Mouse (Mus musculus) CH12F3 (cell line): Measurements from ENCODE around the gene Ptpa.

Experiments
- in situ Hi-C: fragments of 300-500 bp; cut with MboI; formaldehyde crosslinking; loops from 2 replicates; pipeline ENCODE4 v1.14.3; 2020; ENCODE audit warnings: low sequenced_read_pairs

Gene Ptpa

GRCm38 (mm10) chr2:30436156-30436545, 20.3 kb downstream of the Ptpa start:
- in situ Hi-C loops, result loop anchor here (10.0 kb wide), 2 partner anchors 359 to 509 kb away; no protein-coding TSS in a partner anchor

GRCm38 (mm10) chr2:30436809-30437208, 21.0 kb downstream of the Ptpa start:
- in situ Hi-C loops, result loop anchor here (10.0 kb wide), 2 partner anchors 358 to 508 kb away; no protein-coding TSS in a partner anchor

DNA sequence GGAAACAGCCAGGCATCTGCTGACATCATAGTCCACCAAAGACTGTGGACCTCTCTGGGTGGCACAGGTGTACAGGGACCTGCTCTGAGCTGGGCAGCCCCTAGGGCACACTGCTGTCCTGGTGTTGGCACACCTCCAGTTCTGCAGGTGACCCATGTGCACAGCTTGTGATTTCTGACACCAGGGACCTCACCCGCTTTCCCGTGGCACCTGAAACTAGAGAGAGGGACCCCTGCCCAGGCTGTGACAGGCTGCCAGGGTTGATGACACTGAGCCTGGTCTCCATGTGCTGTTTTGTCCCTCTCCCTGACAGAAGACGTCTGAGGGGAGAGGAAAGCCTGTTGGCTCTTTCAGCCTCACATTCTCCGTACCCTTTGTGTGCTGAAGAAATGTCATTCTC, 22.0 kb downstream of the Ptpa start:
- in situ Hi-C loops, result loop anchor here (10.0 kb wide), 2 partner anchors 357 to 507 kb away; no protein-coding TSS in a partner anchor

DNA sequence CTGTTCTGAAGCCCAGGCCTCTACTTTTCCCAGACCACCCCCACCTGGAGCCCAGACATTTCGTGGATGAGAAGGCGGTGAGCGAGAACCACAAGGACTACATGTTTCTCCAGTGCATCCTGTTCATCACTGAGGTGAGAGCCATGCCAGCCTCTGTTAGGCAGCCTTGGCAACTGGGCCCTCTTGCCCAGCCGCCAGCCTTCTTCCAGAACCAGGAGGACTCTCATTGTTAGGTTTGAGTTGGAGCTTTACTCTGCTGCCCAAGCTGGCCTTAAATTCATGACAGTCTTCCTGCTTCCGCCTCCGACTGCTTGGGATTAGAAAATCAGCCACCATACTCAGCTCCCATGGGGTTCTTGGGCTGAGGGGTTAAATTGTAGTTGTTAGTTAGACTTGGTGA, 23.8 kb downstream of the Ptpa start:
- in situ Hi-C loops, result loop anchor here (10.0 kb wide), 2 partner anchors 355 to 505 kb away; no protein-coding TSS in a partner anchor

DNA sequence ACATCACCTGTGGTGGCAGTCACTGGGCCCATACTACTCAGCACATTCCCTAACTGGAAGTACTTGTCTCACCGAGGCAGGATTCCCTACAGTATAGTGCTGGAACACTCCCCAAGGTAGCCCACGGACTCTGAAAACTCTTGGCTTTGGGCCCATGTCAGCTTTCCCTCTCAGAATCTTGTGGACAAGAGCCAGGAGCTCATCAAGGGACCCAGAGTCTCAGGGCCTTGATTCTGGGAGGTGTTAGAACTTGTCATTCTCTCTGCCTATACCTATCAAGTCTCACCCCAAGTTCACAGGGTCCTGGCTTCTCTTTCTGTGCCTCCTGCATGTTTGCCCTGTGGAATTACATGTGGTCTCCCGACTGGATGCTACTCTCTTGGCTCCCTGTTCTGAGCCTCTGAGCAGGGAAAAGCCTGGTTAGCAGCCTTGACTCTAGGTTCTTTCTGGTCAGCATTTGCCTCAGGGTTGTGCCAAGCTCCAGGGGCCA, 24.4 kb downstream of the Ptpa start:
- in situ Hi-C loops, result no loop called here

GRCm38 (mm10) chr2:30440701-30441517, 25.1 kb downstream of the Ptpa start:
- in situ Hi-C loops, result no loop called here

DNA sequence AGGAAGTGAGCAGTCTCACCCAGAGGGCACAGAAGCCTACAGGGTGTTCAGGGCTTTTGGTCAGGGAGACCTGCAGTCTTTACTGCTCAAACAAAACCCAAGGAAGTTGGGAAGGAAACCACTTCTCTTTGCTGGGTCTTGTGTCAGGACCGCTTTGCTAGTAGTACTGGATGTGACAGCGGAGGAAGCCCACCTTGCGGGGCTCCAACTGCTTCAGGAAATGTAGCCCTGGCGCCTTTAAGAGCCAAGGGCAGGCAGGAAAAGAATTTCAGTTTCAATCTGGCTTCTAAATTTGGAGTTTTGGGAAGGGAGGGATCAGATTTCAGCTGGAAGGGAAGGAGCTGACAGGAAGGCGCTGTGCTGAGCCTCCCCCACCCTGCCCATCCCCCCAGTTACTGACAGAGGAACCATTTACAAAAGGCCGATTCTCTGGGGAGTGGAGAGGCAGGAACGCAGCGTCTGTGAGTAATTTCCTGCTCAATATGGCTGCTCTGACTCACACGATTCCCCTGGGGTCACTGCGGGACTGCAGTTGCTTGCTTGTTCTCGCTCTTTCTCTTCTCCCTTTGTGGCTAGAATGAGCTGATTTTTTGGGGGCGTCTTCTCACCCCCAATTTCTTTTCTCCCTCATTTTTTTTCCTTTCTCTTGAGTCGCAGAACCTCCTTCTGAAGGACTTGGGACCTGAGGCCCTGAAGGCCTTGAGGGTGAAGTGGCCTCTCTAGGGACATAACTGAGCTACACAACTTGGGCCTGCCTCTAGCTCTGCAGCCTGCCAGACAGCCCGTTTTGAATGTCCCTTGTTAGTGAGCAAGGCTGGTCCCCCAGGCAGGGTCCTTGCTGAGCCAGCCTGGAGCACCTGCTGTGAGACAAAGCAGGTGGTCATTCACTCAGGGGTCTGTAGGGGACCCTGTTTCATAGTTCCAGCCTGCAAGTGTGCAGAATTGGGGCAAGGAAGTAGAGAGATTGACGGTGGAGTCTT, 26.0 kb downstream of the Ptpa start:
- in situ Hi-C loops, result no loop called here

DNA sequence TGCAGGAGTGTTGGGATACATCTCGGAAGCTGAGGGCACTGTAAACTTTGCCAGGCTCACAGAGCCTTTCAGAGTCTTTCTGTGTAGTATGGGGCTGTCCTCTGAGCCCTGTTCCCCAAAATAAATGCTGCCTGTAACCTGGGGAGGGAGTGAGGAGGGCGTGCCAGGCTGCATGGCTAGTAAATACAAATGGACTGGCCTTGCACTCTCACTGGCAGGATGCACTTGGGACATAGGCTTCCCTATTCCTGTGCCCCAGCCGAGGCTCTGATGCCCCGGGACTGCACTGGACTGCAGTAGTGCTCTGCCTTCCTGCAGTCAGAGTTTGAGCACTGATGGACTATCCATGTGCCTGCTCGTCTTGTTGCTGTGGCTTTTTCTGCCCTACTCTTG, 26.7 kb downstream of the Ptpa start:
- in situ Hi-C loops, result no loop called here

GRCm38 (mm10) chr2:30443281-30443680, 27.4 kb downstream of the Ptpa start:
- in situ Hi-C loops, result no loop called here

DNA sequence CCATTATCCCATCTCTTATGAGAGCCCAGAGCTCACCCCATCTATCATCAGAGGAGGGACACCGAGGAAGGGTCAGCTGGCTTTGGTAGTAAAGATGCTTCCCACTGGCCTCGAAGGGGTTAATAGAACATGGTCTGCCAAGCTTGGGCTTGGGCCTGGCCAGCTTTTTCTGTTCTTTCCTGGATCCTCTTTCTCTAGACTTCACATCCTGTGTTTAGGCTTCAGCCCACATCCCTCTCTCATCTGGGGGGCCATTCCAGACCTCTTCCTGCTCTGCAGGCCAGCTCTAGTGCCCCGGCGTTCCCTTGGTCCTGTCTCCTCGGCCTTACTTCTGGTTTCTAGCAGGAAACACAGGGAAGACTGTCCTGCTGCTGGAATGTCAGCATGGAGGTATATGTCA, 28.2 kb downstream of the Ptpa start:
- in situ Hi-C loops, result no loop called here

DNA sequence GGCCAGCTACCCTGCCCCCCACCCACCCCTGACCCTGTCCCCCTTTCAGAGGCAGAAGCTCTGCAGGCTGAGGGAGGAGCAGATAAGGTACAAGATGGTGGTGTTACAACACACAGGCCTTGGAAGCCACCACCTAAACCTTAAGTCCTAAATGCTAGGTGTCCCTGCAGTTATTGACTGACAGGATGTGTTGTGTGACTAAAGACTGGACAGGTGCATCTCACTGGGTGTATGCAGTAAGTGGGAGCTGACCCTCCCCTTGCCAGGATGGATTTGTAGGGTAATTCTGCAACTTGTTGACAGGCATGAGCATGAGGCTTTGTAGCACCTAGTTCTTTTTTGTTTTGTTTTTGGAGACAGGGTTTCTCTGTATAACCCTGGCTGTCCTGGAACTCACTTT, 28.6 kb downstream of the Ptpa start:
- in situ Hi-C loops, result no loop called here

DNA sequence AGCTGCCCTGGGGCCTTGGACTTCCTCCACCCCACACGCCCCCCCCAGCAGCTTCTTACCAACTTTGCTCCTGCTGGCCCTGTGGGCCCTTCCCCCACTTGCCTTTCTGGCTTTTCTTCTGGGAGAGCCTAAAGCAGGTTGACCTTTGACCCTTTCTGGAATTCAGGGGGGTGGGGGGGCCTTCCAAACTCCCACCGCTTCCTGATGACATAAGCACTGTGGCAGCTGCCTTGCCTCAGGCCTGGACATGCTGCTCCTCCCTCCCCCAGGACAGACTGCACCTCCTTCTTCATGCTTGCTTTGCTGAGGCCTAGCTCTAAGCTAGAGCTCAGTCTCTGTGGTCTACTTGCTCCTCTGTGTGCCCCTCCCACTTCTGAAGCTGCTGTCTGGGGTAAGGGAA, 29.5 kb downstream of the Ptpa start:
- in situ Hi-C loops, result no loop called here

DNA sequence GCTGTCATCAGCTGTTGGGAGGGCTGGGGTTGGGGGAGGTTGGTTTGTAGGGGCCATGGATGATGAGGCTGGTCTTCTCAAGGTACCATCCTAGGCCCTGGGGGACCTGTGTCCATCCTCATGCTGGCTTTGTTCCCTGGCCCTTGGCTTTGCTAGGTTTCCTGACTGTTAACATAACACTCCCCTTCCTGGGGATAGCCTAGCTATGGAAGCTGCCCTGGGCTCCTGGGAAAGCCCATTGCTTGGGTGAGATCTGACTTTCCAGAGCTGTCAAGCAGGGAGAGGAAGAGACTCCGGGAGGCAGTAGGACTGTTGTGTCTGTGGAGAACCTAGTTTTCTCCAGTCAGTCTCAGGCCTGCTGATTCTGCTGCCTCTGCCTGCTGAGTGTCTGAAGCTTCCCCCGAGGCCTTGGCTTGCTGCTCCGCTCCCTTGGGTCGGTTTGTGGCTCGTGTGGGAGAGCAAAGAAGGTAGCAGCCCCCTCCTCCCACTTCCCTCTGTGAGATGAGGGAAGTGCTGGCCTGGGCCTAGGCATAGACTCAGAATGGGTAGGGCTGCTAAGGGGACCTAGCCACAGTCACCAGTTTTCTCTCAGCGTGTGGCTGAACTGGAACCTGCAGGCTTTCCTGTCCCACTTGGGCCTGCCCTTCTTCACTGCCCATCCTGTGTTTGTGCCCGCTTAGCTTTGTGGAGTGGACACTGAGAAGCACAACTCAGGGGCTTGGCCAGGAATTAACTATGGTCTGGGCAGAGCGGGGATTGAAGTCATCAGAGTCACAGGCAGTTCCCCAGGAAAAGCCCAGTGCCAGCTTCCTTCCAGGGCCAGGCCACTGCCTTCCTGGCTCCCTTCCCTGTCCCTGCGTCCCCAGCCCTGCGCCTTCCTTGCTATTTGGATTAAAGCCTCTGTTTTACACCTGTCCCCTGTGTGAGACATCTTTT, 31.3 kb downstream of the Ptpa start:
- in situ Hi-C loops, result no loop called here

DNA sequence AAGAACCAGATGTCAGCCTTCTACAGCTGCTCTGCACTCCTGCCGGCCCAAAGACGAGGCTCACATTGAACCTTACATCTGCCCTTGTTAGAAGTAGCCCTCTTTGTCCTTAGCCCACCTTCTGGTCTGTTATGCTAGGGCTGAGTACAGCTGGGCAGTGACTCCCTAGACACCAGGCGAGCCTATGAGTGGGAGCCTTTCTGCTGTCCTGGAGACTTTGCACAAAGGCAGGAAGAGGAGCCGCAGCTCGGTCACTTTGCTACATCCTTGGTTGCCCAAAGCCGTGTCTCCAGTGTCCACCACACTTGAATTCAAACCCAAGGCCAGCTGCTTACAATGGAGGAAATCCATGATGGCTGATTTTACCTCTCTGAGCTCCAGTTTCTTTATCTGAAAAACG, 32.5 kb downstream of the Ptpa start:
- in situ Hi-C loops, result no loop called here

GRCm38 (mm10) chr2:30450530-30450929, 34.7 kb downstream of the Ptpa start:
- in situ Hi-C loops, result no loop called here

DNA sequence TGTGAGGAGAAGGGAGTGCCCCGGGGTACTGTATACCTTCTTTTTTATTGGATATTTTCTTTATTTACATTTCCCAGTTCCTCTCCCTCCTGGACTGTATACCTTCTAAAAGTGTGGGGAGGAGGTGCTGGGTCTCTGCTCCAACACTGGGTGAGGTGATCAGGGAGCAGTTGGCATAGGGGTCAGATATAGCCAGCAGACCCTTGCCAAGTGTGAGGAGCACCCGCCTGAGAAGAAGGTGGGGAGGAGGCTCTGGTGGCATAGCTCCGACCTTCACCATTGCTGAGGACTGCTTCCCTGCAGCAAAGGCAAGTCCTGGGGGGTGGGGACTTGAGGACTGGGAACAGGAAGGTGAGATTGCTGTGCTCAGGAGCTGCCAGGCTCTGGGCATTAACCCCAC, 35.7 kb downstream of the Ptpa start:
- in situ Hi-C loops, result no loop called here

DNA sequence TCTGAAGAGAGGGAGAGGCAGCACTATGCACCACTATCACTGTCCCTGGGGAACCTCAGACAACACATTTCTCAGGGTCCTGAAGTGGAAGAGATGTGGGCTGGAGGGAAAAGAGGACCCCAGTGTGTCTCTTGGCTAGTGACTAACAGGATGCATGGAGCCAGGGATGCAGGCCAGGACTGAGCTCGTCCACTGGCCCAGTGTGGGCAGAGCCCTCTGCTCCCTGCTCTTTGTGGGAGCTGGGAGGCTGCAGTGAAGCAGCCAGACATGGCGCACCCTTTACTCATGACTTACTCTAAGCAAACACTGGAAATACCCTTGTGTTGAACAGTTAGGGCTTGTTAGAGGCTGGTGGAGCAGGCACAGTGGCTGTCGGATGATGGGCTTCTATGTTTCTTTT, 37.7 kb downstream of the Ptpa start:
- in situ Hi-C loops, result no loop called here

GRCm38 (mm10) chr2:30454587-30454986, 38.7 kb downstream of the Ptpa start:
- in situ Hi-C loops, result no loop called here

- in situ Hi-C loops, result no loop called here
Measured at GRCm38 (mm10) chr2:30456104-30456980, 40.5 kb downstream of the Ptpa start.
